In genomic region chr4:88867926-88868911, GRCm38 (mm10) we compare ENCODE assay signal across 9 mouse cellular contexts. TPM values are rescaled to one million over a fixed set of nuclear protein-coding genes. Genes with fewer than 3 reads are reported as not detected.
DNase-seq lines count a peak whose midpoint lies in the region; ATAC-seq and TF ChIP-seq lines count a peak whose summit lies in the region.
"Had no signal": no experiment of that assay in that cellular context is flagged by ENCODE, and none has a peak within 500 bp of the region (broad histone marks: within the 10 kb centered on the region; RNA-seq: fewer than 3 reads in every experiment).

No protein-coding gene starts in this region.

- peak overlapping the region; percentile 41 for H3K27ac ChIP-seq in bone marrow, adult 2 months (ENCODE audit: control insufficient read depth, insufficient read depth, low read depth, low read length, poor library complexity)
- H3K27ac ChIP-seq in forebrain, postnatal 0 days (ENCODE audit: low read depth, low read length) = no peak overlapping the region
- no peak overlapping the region; the same call in 1 of the 2 replicates for H3K27ac ChIP-seq in lung, embryonic 14.5 days (ENCODE audit: low read depth)

- DNase-seq in ovary, postnatal 36 days (ENCODE audit: low spot score) = peak; percentile 14
- no peak for DNase-seq in ovary, adult 18-20 months (ENCODE audit: low spot score)
- DNase-seq in forebrain, postnatal 0 days = peak; percentile 62
- peak; percentile 72 for DNase-seq in lung, embryonic 14.5 days
- DNase-seq in gastrocnemius, postnatal 36 days = no peak

- no peak for TF ChIP-seq POLR2A in bone marrow, adult 2 months (IDR thresholded peaks at IDR 0.05; ENCODE audit: borderline replicate concordance, control insufficient read depth, low read depth, low read length)

- intact Hi-C loops in gastrocnemius, postnatal 36 days (cut with DNase I) = no loop called here

- WGBS in bone marrow, adult 2 months = 6% methylated on average over 31 of the region's 31 CpGs
- WGBS in forebrain, postnatal 0 days = 8% methylated on average over 31 of the region's 31 CpGs
- WGBS in lung, embryonic 14.5 days = 5% methylated on average over 31 of the region's 31 CpGs

- ATAC-seq in forebrain, postnatal 0 days = peak; percentile 72
- peak; percentile 63 for ATAC-seq in inflammation-experienced regulatory T-cells, adult 6 months
- peak; percentile 69 for ATAC-seq in lung, embryonic 14.5 days (ENCODE audit: insufficient read depth)
- peak; percentile 29; the same call in 1 of the 2 replicates for ATAC-seq in neutrophil, adult 5-6 weeks (ENCODE audit: extremely low read depth, insufficient number of reproducible peaks, low FRiP score, poor library complexity, severe bottlenecking)

- peak overlapping the region; percentile 43 for H3K9ac ChIP-seq in forebrain, postnatal 0 days
- peak overlapping the region; percentile 48 for H3K9ac ChIP-seq in lung, embryonic 14.5 days

- no peak for TF ChIP-seq CTCF in bone marrow, adult 2 months (IDR thresholded peaks at IDR 0.05; ENCODE audit: control insufficient read depth, insufficient read depth, low read length)
- TF ChIP-seq CTCF in forebrain, postnatal 0 days (IDR thresholded peaks at IDR 0.05; ENCODE audit: low read depth) = no peak
- no peak for TF ChIP-seq CTCF in lung, embryonic 14.5 days (IDR thresholded peaks at IDR 0.05; ENCODE audit: low read depth)

- H3K36me3 ChIP-seq in forebrain, postnatal 0 days (ENCODE audit: insufficient read depth) = no peaks in the 10 kb centered on the region
- no peaks in the 10 kb centered on the region for H3K36me3 ChIP-seq in lung, embryonic 14.5 days (ENCODE audit: insufficient read depth)

- H3K4me1 ChIP-seq in bone marrow, adult 2 months (ENCODE audit: control insufficient read depth, insufficient read depth, low read length) = peaks cover 1% of the 10 kb centered on the region; the same call in 1 of the 2 replicates
- H3K4me1 ChIP-seq in forebrain, postnatal 0 days (ENCODE audit: insufficient read depth) = no peaks in the 10 kb centered on the region
- H3K4me1 ChIP-seq in lung, embryonic 14.5 days (ENCODE audit: insufficient read depth) = no peaks in the 10 kb centered on the region

- no peaks in the 10 kb centered on the region for H3K9me3 ChIP-seq in forebrain, postnatal 0 days (ENCODE audit: low read length)
- no peaks in the 10 kb centered on the region for H3K9me3 ChIP-seq in lung, embryonic 14.5 days (ENCODE audit: low read depth, low read length)

- peak overlapping the region; percentile 75 for H3K4me2 ChIP-seq in forebrain, postnatal 0 days (ENCODE audit: low read depth)
- H3K4me2 ChIP-seq in lung, embryonic 14.5 days = peak overlapping the region; percentile 87

- H3K27me3 ChIP-seq in forebrain, postnatal 0 days (ENCODE audit: insufficient read depth, low read length) = no peaks in the 10 kb centered on the region
- peaks cover under 1% of the 10 kb centered on the region; the same call in 1 of the 2 replicates for H3K27me3 ChIP-seq in lung, embryonic 14.5 days (ENCODE audit: insufficient read depth, low read length)

- H3K4me3 ChIP-seq in bone marrow, adult 2 months (replicated peaks; ENCODE audit: control insufficient read depth, low read depth, low read length) = peak overlapping the region; percentile 78
- peak overlapping the region; percentile 41 for H3K4me3 ChIP-seq in forebrain, postnatal 0 days (ENCODE audit: low read depth, low read length)
- H3K4me3 ChIP-seq in lung, embryonic 14.5 days (ENCODE audit: low read depth, low read length) = peak overlapping the region; percentile 51

RNA-seq across cellular contexts. Expression of gene Ifne, which starts 11.8 kb away (rescaled TPM):
- not detected in 2 replicates for polyA plus RNA-seq in bone marrow, adult 2 months (2011; ENCODE audit: insufficient read depth, insufficient read length, low replicate concordance, missing spikeins)
- total RNA-seq in forebrain, postnatal 0 days (2014; rRNA removed) = not detected in 2 replicates
- polyA plus RNA-seq in forebrain, postnatal 0 days (2015; fragmentation: Nextera tagmentation; extraction: Ambion mirVana) = not detected in 2 replicates
- not detected for polyA plus RNA-seq in inflammation-experienced regulatory T-cells, adult 6 months (2017; shearing (Covaris generic))
- polyA plus RNA-seq in lung, embryonic 14.5 days (2014; fragmentation: Nextera tagmentation; extraction: Ambion mirVana) = not detected in 2 replicates
- total RNA-seq in neutrophil, adult 5-6 weeks (2017) = not detected in 2 replicates
- total RNA-seq in gastrocnemius, postnatal 36 days (2021) = not detected
- total RNA-seq: left cerebral cortex, adult 18-20 months had no signal

RNA-seq across cellular contexts. Expression of gene Ifna1, which starts 18.3 kb away (rescaled TPM):
- polyA plus RNA-seq in bone marrow, adult 2 months (2011; ENCODE audit: insufficient read depth, insufficient read length, low replicate concordance, missing spikeins) = not detected in 2 replicates
- not detected in 2 replicates for total RNA-seq in forebrain, postnatal 0 days (2014; rRNA removed)
- polyA plus RNA-seq in forebrain, postnatal 0 days (2015; fragmentation: Nextera tagmentation; extraction: Ambion mirVana) = not detected in 2 replicates
- not detected for polyA plus RNA-seq in inflammation-experienced regulatory T-cells, adult 6 months (2017; shearing (Covaris generic))
- polyA plus RNA-seq in lung, embryonic 14.5 days (2014; fragmentation: Nextera tagmentation; extraction: Ambion mirVana) = not detected in 2 replicates
- total RNA-seq in neutrophil, adult 5-6 weeks (2017) = not detected in 2 replicates
- not detected for total RNA-seq in gastrocnemius, postnatal 36 days (2021)
- total RNA-seq: left cerebral cortex, adult 18-20 months had no signal

RNA-seq across cellular contexts. Expression of gene Ifna4, which starts 26.6 kb away (rescaled TPM):
- not detected in 2 replicates for polyA plus RNA-seq in bone marrow, adult 2 months (2011; ENCODE audit: insufficient read depth, insufficient read length, low replicate concordance, missing spikeins)
- not detected in 2 replicates for total RNA-seq in forebrain, postnatal 0 days (2014; rRNA removed)
- not detected in 2 replicates for polyA plus RNA-seq in forebrain, postnatal 0 days (2015; fragmentation: Nextera tagmentation; extraction: Ambion mirVana)
- under 1 TPM in 1 of 3 experiments, not detected in 2; 0.63 TPM for polyA plus RNA-seq in inflammation-experienced regulatory T-cells, adult 6 months (2017; shearing (Covaris generic))
- polyA plus RNA-seq in lung, embryonic 14.5 days (2014; fragmentation: Nextera tagmentation; extraction: Ambion mirVana) = not detected in 2 replicates
- total RNA-seq in neutrophil, adult 5-6 weeks (2017) = not detected in 2 replicates
- not detected for total RNA-seq in gastrocnemius, postnatal 36 days (2021)
- total RNA-seq: left cerebral cortex, adult 18-20 months had no signal

RNA-seq across cellular contexts. Expression of gene Ifna5, which starts 32.9 kb away (rescaled TPM):
- polyA plus RNA-seq in bone marrow, adult 2 months (2011; ENCODE audit: insufficient read depth, insufficient read length, low replicate concordance, missing spikeins) = not detected in 2 replicates
- not detected in 2 replicates for total RNA-seq in forebrain, postnatal 0 days (2014; rRNA removed)
- not detected in 2 replicates for polyA plus RNA-seq in forebrain, postnatal 0 days (2015; fragmentation: Nextera tagmentation; extraction: Ambion mirVana)
- not detected for polyA plus RNA-seq in inflammation-experienced regulatory T-cells, adult 6 months (2017; shearing (Covaris generic))
- polyA plus RNA-seq in lung, embryonic 14.5 days (2014; fragmentation: Nextera tagmentation; extraction: Ambion mirVana) = not detected in 2 replicates
- total RNA-seq in neutrophil, adult 5-6 weeks (2017) = not detected in 2 replicates
- not detected for total RNA-seq in gastrocnemius, postnatal 36 days (2021)
- total RNA-seq: left cerebral cortex, adult 18-20 months had no signal

RNA-seq across cellular contexts. Expression of gene Ifna6, which starts 41.0 kb away (rescaled TPM):
- polyA plus RNA-seq in bone marrow, adult 2 months (2011; ENCODE audit: insufficient read depth, insufficient read length, low replicate concordance, missing spikeins) = not detected in 2 replicates
- total RNA-seq in forebrain, postnatal 0 days (2014; rRNA removed) = not detected in 2 replicates
- not detected in 2 replicates for polyA plus RNA-seq in forebrain, postnatal 0 days (2015; fragmentation: Nextera tagmentation; extraction: Ambion mirVana)
- not detected for polyA plus RNA-seq in inflammation-experienced regulatory T-cells, adult 6 months (2017; shearing (Covaris generic))
- not detected in 2 replicates for polyA plus RNA-seq in lung, embryonic 14.5 days (2014; fragmentation: Nextera tagmentation; extraction: Ambion mirVana)
- not detected in 2 replicates for total RNA-seq in neutrophil, adult 5-6 weeks (2017)
- total RNA-seq in gastrocnemius, postnatal 36 days (2021) = not detected
- total RNA-seq: left cerebral cortex, adult 18-20 months had no signal

Comparison
In these comparisons a context has a peak if more than half of its experiments do, and no peak if none do; other contexts are left out.
1. DNase-seq: peak in ovary, postnatal 36 days (single experiment), forebrain, postnatal 0 days (single experiment) and lung, embryonic 14.5 days (single experiment); none in ovary, adult 18-20 months (single experiment) and gastrocnemius, postnatal 36 days (0 of 2).
2. Peak in every context shown above with its lines, with median percentiles within 50 percentile points of each other: H3K4me3 ChIP-seq and ATAC-seq.